Mouse (Mus musculus) T-cell, adult 2 months (primary cell): ENCODE results near the gene Pdzrn3.

Source experiments
- DNase-seq: peaks from one replicate; pipeline ENCODE4 v3.0.0; 2022; ENCODE audit warnings: low spot score

Pdzrn3 gene

GRCm38 (mm10) chr6:101195891-101196290, 181.8 kb downstream of the Pdzrn3 start:
- no peak for DNase-seq

GRCm38 (mm10) chr6:101194386-101194925, 183.2 kb downstream of the Pdzrn3 start:
- no peak for DNase-seq

GRCm38 (mm10) chr6:101191576-101191975, 186.1 kb downstream of the Pdzrn3 start:
- no peak for DNase-seq

- no peak for DNase-seq
Observed at GRCm38 (mm10) chr6:101187322-101187721, 190.4 kb downstream of the Pdzrn3 start.

- DNase-seq: no peak
Observed at GRCm38 (mm10) chr6:101186887-101187286, 190.8 kb downstream of the Pdzrn3 start.

- no peak for DNase-seq
Observed at GRCm38 (mm10) chr6:101184103-101184785, 193.5 kb downstream of the Pdzrn3 start.

- no peak for DNase-seq
Observed at GRCm38 (mm10) chr6:101170699-101171098, 207.0 kb downstream of the Pdzrn3 start.

GRCm38 (mm10) chr6:101153511-101153921, 224.2 kb downstream of the Pdzrn3 start:
- DNase-seq: no peak

GRCm38 (mm10) chr6:101135368-101135767, 242.3 kb downstream of the Pdzrn3 start:
- no peak for DNase-seq

- DNase-seq: no peak
Observed at GRCm38 (mm10) chr6:101125396-101125795, 252.3 kb downstream of the Pdzrn3 start.

GRCm38 (mm10) chr6:101108951-101109350, 268.7 kb downstream of the Pdzrn3 start:
- no peak for DNase-seq

GRCm38 (mm10) chr6:101103506-101103905, 274.2 kb downstream of the Pdzrn3 start:
- DNase-seq: no peak

GRCm38 (mm10) chr6:101101709-101102654, 275.7 kb downstream of the Pdzrn3 start:
- DNase-seq: no peak
